Mouse (Mus musculus): Measurements from ENCODE around the gene Ccdc146. TPM values are rescaled to one million over a fixed set of nuclear protein-coding genes. Genes with fewer than 3 reads are reported as not detected.

Gene Ccdc146
- polyA plus RNA-seq (2014; fragmentation: Illumina TruSeq; extraction: RNeasy Lipid Tissue Mini Kit (QIAGEN cat#74804); ENCODE audit: low replicate concordance): 1.4 TPM

GRCm38 (mm10) chr5:21424614-21425602 lies at the start of gene Ccdc146, which contains the start of gene Fam185a:
Gene Ccdc146, minus strand, starts transcription at chr5:21424677.
Gene Fam185a, plus strand, starts transcription at chr5:21424958.

GRCm38 (mm10) chr5:21372493-21373179 lies 51.8 kb downstream of the Ccdc146 start, which contains the start of gene Fgl2:
Gene Fgl2, plus strand, starts transcription at chr5:21372642.

Other genes starting within 250 kb of the Ccdc146 start
- 5.3 TPM for gene Gsap, start 238.4 kb downstream of the Ccdc146 start, polyA plus RNA-seq (2014; fragmentation: Illumina TruSeq; extraction: RNeasy Lipid Tissue Mini Kit (QIAGEN cat#74804); ENCODE audit: low replicate concordance)
- gene Fgl2, start 52.0 kb downstream of the Ccdc146 start, polyA plus RNA-seq (2014; fragmentation: Illumina TruSeq; extraction: RNeasy Lipid Tissue Mini Kit (QIAGEN cat#74804); ENCODE audit: low replicate concordance): 171 TPM
- 19.5 TPM for gene Fam185a, start 281 bp upstream of the Ccdc146 start, polyA plus RNA-seq (2014; fragmentation: Illumina TruSeq; extraction: RNeasy Lipid Tissue Mini Kit (QIAGEN cat#74804); ENCODE audit: low replicate concordance)
- gene Lrrc17, start 118.9 kb upstream of the Ccdc146 start, polyA plus RNA-seq (2014; fragmentation: Illumina TruSeq; extraction: RNeasy Lipid Tissue Mini Kit (QIAGEN cat#74804); ENCODE audit: low replicate concordance): 1.2 TPM
- gene Fbxl13, start 221.0 kb upstream of the Ccdc146 start, polyA plus RNA-seq (2014; fragmentation: Illumina TruSeq; extraction: RNeasy Lipid Tissue Mini Kit (QIAGEN cat#74804); ENCODE audit: low replicate concordance): 0.37 TPM
- 38.4 TPM for gene Armc10, start 221.1 kb upstream of the Ccdc146 start, polyA plus RNA-seq (2014; fragmentation: Illumina TruSeq; extraction: RNeasy Lipid Tissue Mini Kit (QIAGEN cat#74804); ENCODE audit: low replicate concordance)